Mouse (Mus musculus) forebrain, postnatal 0 days (tissue): ENCODE results near the gene Plp2. TPM values are rescaled to one million over a fixed set of nuclear protein-coding genes. Genes with fewer than 3 reads are reported as not detected.

Experiments used
- ATAC-seq: fragments of 200-750 bp; cut with Nextera tagmentation; 2 replicates; pipeline ENCODE4 v1.8.0; 2017; ENCODE audit warnings: mild to moderate bottlenecking, moderate library complexity
- DNase-seq: peaks from one replicate; pipeline ENCODE4 v3.0.0-alpha.2; 2015
- H3K27ac ChIP-seq: fragments of 300-500 bp; sonication (generic); 2 replicates; pipeline ENCODE4 v1.5.1; 2014; ENCODE audit warnings: low read depth, mild to moderate bottlenecking, antibody characterized with exemption, low read length, moderate library complexity, mixed read lengths
- H3K27me3 ChIP-seq: fragments of 300-500 bp; sonication (generic); 2 replicates; pipeline ENCODE4 v1.6.1; 2014; ENCODE audit warnings: mild to moderate bottlenecking, low read length, mixed read lengths; ENCODE audit not compliant: insufficient read depth
- H3K36me3 ChIP-seq: fragments of 300-500 bp; sonication (generic); 2 replicates; pipeline ENCODE4 v1.6.1; 2014; ENCODE audit warnings: mild to moderate bottlenecking, moderate library complexity; ENCODE audit not compliant: insufficient read depth
- H3K4me1 ChIP-seq: fragments of 300-500 bp; sonication (generic); 2 replicates; pipeline ENCODE4 v1.6.1; 2014; ENCODE audit warnings: antibody characterized with exemption; ENCODE audit not compliant: insufficient read depth
- H3K4me2 ChIP-seq: fragments of 300-500 bp; sonication (generic); 2 replicates; pipeline ENCODE4 v1.6.1; 2014; ENCODE audit warnings: low read depth, mild to moderate bottlenecking, moderate library complexity
- H3K4me3 ChIP-seq: fragments of 300-500 bp; sonication (generic); 2 replicates; pipeline ENCODE4 v1.5.1; 2014; ENCODE audit warnings: low read depth, low read length, mixed read lengths
- H3K9ac ChIP-seq: fragments of 300-500 bp; sonication (generic); 2 replicates; pipeline ENCODE4 v1.6.1; 2014; ENCODE audit warnings: mild to moderate bottlenecking
- H3K9me3 ChIP-seq: fragments of 300-500 bp; sonication (generic); 2 replicates; pipeline ENCODE4 v1.6.1; 2016; ENCODE audit warnings: low read length
- CTCF ChIP-seq: sonication (generic); IDR thresholded peaks from 2 replicates; pipeline ENCODE4 v1.5.1; 2016; ENCODE audit warnings: antibody characterized with exemption, control low read depth, low read depth
- WGBS: fragments of 180-500 bp; shearing (Covaris S2); extraction: QIAGEN DNeasy Blood & Tissue Kit; methylation state at CpG from one replicate; pipeline ENCODE4 v1.1.7; 2014; 5-methylcytosine and 5-hydroxymethylcytosine counted together
- polyA plus RNA-seq: library from polyadenylated mRNA; unstranded; fragments of >200 nt; fragmentation: Nextera tagmentation; extraction: Ambion mirVana; gene quantifications from 2 replicates; pipeline ENCODE4 v1.2.1, GENCODE M21; 2015
- total RNA-seq: library from RNA; depleted of rRNA; stranded (reverse); fragments of >200 nt; gene quantifications from 2 replicates; pipeline ENCODE4 v1.2.3, GENCODE M21; 2014; rRNA removed

Gene Plp2
- total and polyA plus RNA-seq, 2 experiments from 2014 or later = 24.3 to 38.3 TPM

DNA sequence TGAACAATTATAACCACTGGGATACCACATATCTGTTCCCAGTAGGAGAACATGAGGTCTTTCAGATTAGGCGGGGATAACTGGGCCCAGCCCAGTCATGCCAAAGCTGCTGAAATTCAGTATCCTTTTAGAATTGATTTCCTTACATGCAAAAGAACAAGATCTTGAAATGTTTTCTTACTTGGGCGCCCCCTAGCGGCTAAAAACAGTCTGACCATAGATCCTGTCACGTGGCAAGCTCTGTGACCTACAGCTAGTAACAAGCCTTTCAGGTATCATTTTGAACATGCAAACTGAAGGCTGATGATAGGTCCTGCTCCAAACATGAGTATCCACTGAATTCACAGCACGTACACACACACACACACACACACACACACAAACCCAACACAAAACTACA lies 25.8 kb downstream of the Plp2 start:
- 18% methylated on average over 5 of the region's 5 CpGs for WGBS
- no peak overlapping the region for H3K27ac ChIP-seq
- peak; percentile 83 for DNase-seq

DNA sequence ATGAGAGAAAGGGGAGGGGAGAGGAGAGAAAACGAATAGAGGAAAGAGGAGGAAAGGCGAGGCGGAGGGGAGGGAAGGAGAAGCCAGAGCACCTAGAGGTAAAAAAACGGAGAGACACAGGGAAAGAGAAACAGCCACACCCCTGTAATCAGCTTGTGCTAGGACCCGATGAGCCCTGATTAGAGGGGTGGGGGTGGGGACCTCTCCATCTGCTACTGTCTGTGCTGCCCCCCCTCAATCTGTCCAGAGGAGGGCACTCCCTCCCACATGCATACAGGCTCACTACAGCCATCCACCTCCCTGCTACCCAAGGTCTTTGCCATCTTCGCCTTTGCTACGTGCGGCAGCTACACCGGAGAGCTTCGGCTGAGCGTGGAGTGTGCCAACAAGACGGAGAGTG lies 30.4 kb downstream of the Plp2 start:
- Histone ChIP-seq H3K9ac (no peak overlapping the region), H3K27me3 (no peaks in the 10 kb centered on the region), H3K4me1 (no peaks in the 10 kb centered on the region), H3K9me3 (no peaks in the 10 kb centered on the region), H3K4me2 (peak overlapping the region; percentile 63), H3K36me3 (peaks cover 2% of the 10 kb centered on the region; the same call in 1 of the 2 replicates), H3K4me3 (peak overlapping the region; percentile 5; the same call in 1 of the 2 replicates), H3K27ac (no peak overlapping the region)
- DNase-seq (no peak), ATAC-seq (no peak)
- WGBS = 52% methylated on average over 12 of the region's 12 CpGs
- no peak for TF ChIP-seq CTCF

More for the DNA sequence above, 25.8 kb downstream of the Plp2 start:
- Histone ChIP-seq H3K4me3 (no peak overlapping the region), H3K9me3 (no peaks in the 10 kb centered on the region), H3K4me2 (no peak overlapping the region), H3K4me1 (no peaks in the 10 kb centered on the region), H3K36me3 (peaks cover 2% of the 10 kb centered on the region; the same call in 1 of the 2 replicates), H3K9ac (no peak overlapping the region), H3K27me3 (no peaks in the 10 kb centered on the region)
- TF ChIP-seq CTCF = peak; percentile 69
- no peak for ATAC-seq

DNA sequence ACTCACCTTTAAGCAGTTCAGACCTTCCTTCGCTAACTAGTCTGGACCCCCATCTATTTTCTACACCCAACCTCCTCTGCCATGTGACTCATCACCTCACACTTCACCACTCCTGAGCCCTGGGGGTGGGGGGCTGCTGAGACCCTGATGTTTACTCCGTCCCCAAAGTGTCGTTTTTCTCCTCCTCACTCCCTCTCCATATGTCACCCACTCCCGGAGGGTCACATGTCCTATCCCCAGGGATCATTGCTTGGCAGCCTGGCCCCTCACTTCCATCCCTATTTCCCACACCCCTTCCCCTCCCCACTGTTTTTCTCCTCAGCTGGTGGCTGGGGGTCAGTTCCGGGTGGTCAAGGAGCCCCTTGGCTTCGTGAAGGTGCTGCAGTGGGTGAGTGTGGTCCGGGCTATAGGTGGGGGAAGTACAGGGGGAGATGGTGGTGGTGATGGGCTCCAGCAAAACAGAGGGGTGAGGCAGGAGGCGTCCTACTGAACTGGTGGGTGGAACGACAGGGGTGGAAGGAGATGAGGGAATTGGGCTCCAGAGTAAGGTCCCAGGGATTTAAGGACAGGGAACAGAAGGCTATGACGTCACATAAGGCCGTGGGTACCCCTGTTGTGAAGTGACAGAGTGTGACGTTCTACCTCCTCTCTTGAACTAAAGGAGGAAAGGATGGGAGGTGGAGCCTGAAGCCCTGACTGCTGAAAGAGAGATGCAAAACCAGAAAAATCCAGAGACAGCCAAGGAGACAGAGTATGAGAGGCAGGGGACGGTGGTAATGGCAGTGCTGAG lies 31.5 kb downstream of the Plp2 start:
- Histone ChIP-seq H3K27ac (peak overlapping the region; percentile 88), H3K9ac (peak overlapping the region; percentile 65), H3K27me3 (no peaks in the 10 kb centered on the region), H3K36me3 (peaks cover 2% of the 10 kb centered on the region; the same call in 1 of the 2 replicates), H3K4me2 (peak overlapping the region; percentile 63), H3K4me3 (peak overlapping the region; percentile 51), H3K9me3 (no peaks in the 10 kb centered on the region), H3K4me1 (no peaks in the 10 kb centered on the region)
- 31% methylated on average over 13 of the region's 13 CpGs for WGBS
- DNase-seq (peak; percentile 43), ATAC-seq (peak; percentile 32)
- TF ChIP-seq CTCF = no peak

DNA sequence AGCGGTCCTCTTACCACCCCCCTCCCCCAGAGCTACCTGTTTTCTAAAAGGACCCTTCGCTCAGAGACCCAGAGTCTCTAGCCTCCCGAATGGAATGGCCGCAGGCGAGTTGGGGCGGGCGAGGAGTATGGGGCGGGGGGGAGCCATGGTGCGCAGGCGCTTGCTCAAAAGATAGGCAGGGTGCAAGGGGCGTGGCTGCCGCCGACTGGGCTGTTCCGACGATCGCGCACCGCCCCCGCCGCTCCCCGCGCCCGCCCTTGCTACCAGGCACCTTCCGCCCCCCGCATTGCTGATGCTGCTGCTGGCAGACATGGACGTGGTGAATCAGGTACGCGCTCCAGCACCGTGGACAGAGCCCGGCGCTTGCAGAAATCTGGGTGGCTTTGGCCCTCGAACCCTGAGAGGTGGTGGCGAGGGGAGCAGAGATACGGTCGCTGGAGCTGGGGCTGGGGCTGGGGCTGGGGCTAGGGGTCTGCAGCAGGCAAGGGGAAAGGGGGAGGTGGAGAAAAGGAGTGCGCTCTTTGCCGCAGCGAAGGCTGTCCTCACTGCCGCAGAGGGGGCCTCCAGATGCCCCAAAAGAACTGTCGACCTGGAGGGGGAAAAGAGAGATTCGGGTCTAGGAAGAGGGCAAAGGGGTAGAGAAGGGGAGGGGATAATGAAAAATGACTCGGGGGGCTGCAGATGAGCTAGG lies 32.6 kb downstream of the Plp2 start, which contains the start of gene Syp:
Syp (plus strand) TSS at position 71 of the 691 bp plus-strand sequence.
- no peaks in the 10 kb centered on the region for H3K9me3 ChIP-seq
- WGBS = 19% methylated on average over 26 of the region's 42 CpGs
- no peak for TF ChIP-seq CTCF
- H3K27ac ChIP-seq = peak within 1 kb of the TSS; percentile 88
- H3K27me3 ChIP-seq = no peaks in the 10 kb centered on the region
- no peaks in the 10 kb centered on the region for H3K4me1 ChIP-seq
- H3K36me3 ChIP-seq = peaks cover 2% of the 10 kb centered on the region; the same call in 1 of the 2 replicates
- H3K9ac ChIP-seq = peak within 1 kb of the TSS; percentile 65
- peak; percentile 88 for ATAC-seq
- peak within 1 kb of the TSS; percentile 63 for H3K4me2 ChIP-seq
- H3K4me3 ChIP-seq = peak within 1 kb of the TSS; percentile 51
- peak; percentile 91 for DNase-seq

DNA sequence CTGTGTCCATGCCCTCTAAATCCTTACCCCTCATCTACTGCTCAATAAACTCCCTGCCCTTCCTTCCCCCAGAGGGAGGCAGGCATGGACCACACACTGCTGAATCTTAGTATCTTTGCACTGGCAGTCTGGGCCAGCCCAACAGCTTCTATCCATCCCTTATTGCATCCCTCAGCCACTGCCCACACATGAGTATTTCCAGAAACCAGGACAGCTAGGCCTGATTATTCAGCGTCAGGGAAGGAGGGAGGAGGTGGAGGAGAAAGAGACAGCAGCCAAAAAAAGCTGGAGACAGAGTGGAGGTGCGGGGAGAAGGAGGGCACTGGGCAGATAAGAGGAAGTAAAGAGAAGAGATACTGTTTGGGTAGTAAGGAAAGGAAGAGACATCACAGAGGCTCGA lies 36.1 kb downstream of the Plp2 start:
- DNase-seq (no peak), ATAC-seq (no peak)
- WGBS = 75% methylated on average over 3 of the region's 3 CpGs
- Histone ChIP-seq H3K27me3 (no peaks in the 10 kb centered on the region), H3K4me2 (no peak overlapping the region), H3K36me3 (no peaks in the 10 kb centered on the region), H3K9me3 (no peaks in the 10 kb centered on the region), H3K4me1 (no peaks in the 10 kb centered on the region), H3K9ac (no peak overlapping the region), H3K27ac (no peak overlapping the region), H3K4me3 (no peak overlapping the region)
- no peak for TF ChIP-seq CTCF

DNA sequence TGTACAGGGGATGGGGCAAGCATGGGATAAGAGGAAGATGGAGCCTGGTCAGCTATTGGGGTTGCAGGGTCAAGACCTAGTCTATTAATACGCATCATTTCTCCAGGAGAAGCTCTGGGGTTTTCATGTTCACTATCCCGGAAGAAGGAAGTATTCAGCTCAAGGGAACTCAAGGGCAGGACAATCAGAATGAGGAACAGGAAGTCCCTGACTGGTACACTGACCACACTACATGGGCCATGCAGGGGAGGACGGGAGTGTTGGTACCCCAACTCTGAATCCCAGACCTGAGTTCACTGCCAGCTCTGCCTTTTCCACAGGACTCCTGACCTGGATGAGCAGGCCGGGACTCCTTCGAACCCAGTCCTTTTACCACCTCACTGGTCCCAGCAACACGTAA lies 38.6 kb downstream of the Plp2 start:
- Histone ChIP-seq H3K9me3 (no peaks in the 10 kb centered on the region), H3K27me3 (no peaks in the 10 kb centered on the region), H3K4me2 (no peak overlapping the region), H3K4me1 (no peaks in the 10 kb centered on the region), H3K27ac (no peak overlapping the region), H3K9ac (no peak overlapping the region), H3K4me3 (no peak overlapping the region), H3K36me3 (no peaks in the 10 kb centered on the region)
- DNase-seq (no peak), ATAC-seq (no peak)
- WGBS = 93% methylated on average over 6 of the region's 6 CpGs
- TF ChIP-seq CTCF = no peak

Other genes starting within 250 kb of the Plp2 start
- 0.23 TPM in 1 of 2 replicates, not detected in the other for gene Foxp3, start 97.7 kb downstream of the Plp2 start, total RNA-seq
- gene Foxp3, start 97.7 kb downstream of the Plp2 start, polyA plus RNA-seq = 0.11 and 0.23 TPM in 2 replicates
- gene Ppp1r3f, start 97.1 kb downstream of the Plp2 start, total RNA-seq = 15.5 and 23.7 TPM in 2 replicates
- 4.6 and 7.3 TPM in 2 replicates for gene Ppp1r3f, start 97.1 kb downstream of the Plp2 start, polyA plus RNA-seq
- 36.4 and 36.7 TPM in 2 replicates for gene Ccdc22, start 65.9 kb downstream of the Plp2 start, total RNA-seq
- gene Ccdc22, start 65.9 kb downstream of the Plp2 start, polyA plus RNA-seq = 25.8 and 27.5 TPM in 2 replicates
- gene Cacna1f, start 64.3 kb downstream of the Plp2 start, total RNA-seq = 0.10 and 0.23 TPM in 2 replicates
- gene Cacna1f, start 64.3 kb downstream of the Plp2 start, polyA plus RNA-seq = 0.06 and 0.10 TPM in 2 replicates
- gene Syp, start 32.9 kb downstream of the Plp2 start, total RNA-seq = 321 and 330 TPM in 2 replicates
- 190 and 242 TPM in 2 replicates for gene Syp, start 32.9 kb downstream of the Plp2 start, polyA plus RNA-seq
- 1.2 TPM in 2 replicates for gene Prickle3, start 14.1 kb downstream of the Plp2 start, total RNA-seq
- gene Prickle3, start 14.1 kb downstream of the Plp2 start, polyA plus RNA-seq = 1.0 and 1.5 TPM in 2 replicates
- gene Magix, start 9.9 kb upstream of the Plp2 start, total RNA-seq = 0.15 TPM in 1 of 2 replicates, not detected in the other
- gene Magix, start 9.9 kb upstream of the Plp2 start, polyA plus RNA-seq = 0.21 and 0.22 TPM in 2 replicates
- 15.9 and 21.0 TPM in 2 replicates for gene Gpkow, start 25.7 kb upstream of the Plp2 start, total RNA-seq
- 36.4 and 41.2 TPM in 2 replicates for gene Gpkow, start 25.7 kb upstream of the Plp2 start, polyA plus RNA-seq
- 29.0 and 32.2 TPM in 2 replicates for gene Wdr45, start 42.9 kb upstream of the Plp2 start, total RNA-seq
- gene Wdr45, start 42.9 kb upstream of the Plp2 start, polyA plus RNA-seq = 30.8 and 31.5 TPM in 2 replicates
- gene Gm45208, start 50.9 kb upstream of the Plp2 start, total RNA-seq = 0.76 and 1.2 TPM in 2 replicates
- gene Gm45208, start 50.9 kb upstream of the Plp2 start, polyA plus RNA-seq = 0.91 TPM in 1 of 2 replicates, not detected in the other
- gene Praf2, start 57.0 kb upstream of the Plp2 start, total RNA-seq = 87.2 and 89.6 TPM in 2 replicates
- 139 TPM in 2 replicates for gene Praf2, start 57.0 kb upstream of the Plp2 start, polyA plus RNA-seq
- gene Ccdc120, start 79.5 kb upstream of the Plp2 start, total RNA-seq = 149 and 202 TPM in 2 replicates
- 59.3 and 66.3 TPM in 2 replicates for gene Ccdc120, start 79.5 kb upstream of the Plp2 start, polyA plus RNA-seq
- gene Tfe3, start 91.2 kb upstream of the Plp2 start, total RNA-seq = 12.8 and 20.4 TPM in 2 replicates
- 17.3 and 20.1 TPM in 2 replicates for gene Tfe3, start 91.2 kb upstream of the Plp2 start, polyA plus RNA-seq
- 40.7 and 41.5 TPM in 2 replicates for gene Gripap1, start 118.4 kb upstream of the Plp2 start, total RNA-seq
- 46.0 and 62.4 TPM in 2 replicates for gene Gripap1, start 118.4 kb upstream of the Plp2 start, polyA plus RNA-seq
- 2.2 and 2.6 TPM in 2 replicates for gene Kcnd1, start 150.9 kb upstream of the Plp2 start, total RNA-seq
- 4.1 and 4.8 TPM in 2 replicates for gene Kcnd1, start 150.9 kb upstream of the Plp2 start, polyA plus RNA-seq
- gene Otud5, start 170.0 kb upstream of the Plp2 start, total RNA-seq = 73.7 and 76.8 TPM in 2 replicates
- gene Otud5, start 170.0 kb upstream of the Plp2 start, polyA plus RNA-seq = 39.6 and 40.3 TPM in 2 replicates
- gene Pim2, start 206.9 kb upstream of the Plp2 start, total RNA-seq = 12.2 and 13.4 TPM in 2 replicates
- gene Pim2, start 206.9 kb upstream of the Plp2 start, polyA plus RNA-seq = 20.3 and 21.8 TPM in 2 replicates
- 36.3 and 39.1 TPM in 2 replicates for gene Slc35a2, start 212.6 kb upstream of the Plp2 start, total RNA-seq
- gene Slc35a2, start 212.6 kb upstream of the Plp2 start, polyA plus RNA-seq = 34.5 and 40.6 TPM in 2 replicates
- gene Pqbp1, start 227.9 kb upstream of the Plp2 start, total RNA-seq = 125 and 143 TPM in 2 replicates
- gene Pqbp1, start 227.9 kb upstream of the Plp2 start, polyA plus RNA-seq = 226 and 229 TPM in 2 replicates
- gene Timm17b, start 228.0 kb upstream of the Plp2 start, total RNA-seq = 39.6 and 42.9 TPM in 2 replicates
- gene Timm17b, start 228.0 kb upstream of the Plp2 start, polyA plus RNA-seq = 129 and 151 TPM in 2 replicates
- not detected in 2 replicates for gene Gm10491, start 236.4 kb upstream of the Plp2 start, total RNA-seq
- not detected in 2 replicates for gene Gm10491, start 236.4 kb upstream of the Plp2 start, polyA plus RNA-seq
- 1.2 TPM in 1 of 2 replicates, not detected in the other for gene Gm10490, start 238.2 kb upstream of the Plp2 start, total RNA-seq
- gene Gm10490, start 238.2 kb upstream of the Plp2 start, polyA plus RNA-seq = not detected in 2 replicates
- 69.6 and 85.4 TPM in 2 replicates for gene Pcsk1n, start 248.4 kb upstream of the Plp2 start, total RNA-seq
- gene Pcsk1n, start 248.4 kb upstream of the Plp2 start, polyA plus RNA-seq = 344 and 434 TPM in 2 replicates